Comparison of ENCODE assay signal across 8 mouse cellular contexts in the genomic region with DNA sequence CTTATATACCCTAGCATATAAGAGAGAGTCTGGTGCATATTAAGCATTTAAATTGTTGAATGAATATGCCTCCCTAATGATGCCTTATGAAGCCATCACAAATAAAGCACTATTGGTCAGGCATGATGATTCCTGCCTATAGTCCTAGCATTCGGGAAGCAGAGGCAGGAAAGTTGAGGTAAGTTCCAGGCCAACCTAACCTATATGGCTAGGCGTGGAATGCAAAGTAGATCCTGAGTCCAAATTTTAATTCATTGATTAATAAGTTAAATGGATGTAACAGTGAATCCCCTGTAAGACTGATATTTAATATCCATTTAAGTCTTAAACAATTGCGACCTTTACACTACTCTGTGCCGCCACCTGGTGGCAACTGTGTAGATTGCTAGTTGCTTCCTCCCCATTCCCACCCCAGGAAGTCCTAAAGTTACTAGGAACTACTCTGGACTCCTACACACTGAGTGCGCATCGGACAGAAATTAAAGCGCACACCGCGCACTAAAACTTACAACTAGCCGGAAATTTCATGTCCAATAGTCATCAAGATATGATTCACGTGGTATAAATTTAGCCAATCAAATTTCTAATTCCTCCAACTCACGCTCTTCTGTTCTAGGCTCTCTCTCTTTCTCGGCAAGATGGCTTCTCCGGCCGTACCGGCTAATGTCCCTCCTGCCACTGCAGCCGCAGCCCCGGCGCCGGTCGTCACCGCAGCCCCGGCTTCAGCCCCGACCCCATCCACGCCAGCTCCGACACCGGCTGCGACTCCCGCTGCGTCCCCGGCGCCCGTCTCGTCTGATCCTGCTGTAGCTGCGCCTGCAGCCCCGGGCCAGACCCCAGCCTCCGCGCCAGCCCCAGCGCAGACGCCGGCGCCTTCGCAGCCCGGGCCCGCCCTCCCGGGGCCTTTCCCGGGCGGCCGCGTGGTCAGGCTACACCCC. TPM values are rescaled to one million over a fixed set of nuclear protein-coding genes. Genes with fewer than 3 reads are reported as not detected.
DNase-seq lines count a peak whose midpoint lies in the region; ATAC-seq lines count a peak whose summit lies in the region.

TSS of gene Eif3f (plus strand) at position 624 of the 938 bp plus-strand sequence.

- H3K4me3 ChIP-seq in hindbrain, embryonic 15.5 days, result peak within 1 kb of the TSS; percentile 84

- H3K36me3 ChIP-seq in hindbrain, embryonic 15.5 days, result peaks cover 25% of the 10 kb centered on the region

- H3K4me2 ChIP-seq in hindbrain, embryonic 15.5 days, result peak within 1 kb of the TSS; percentile 95

- peak within 1 kb of the TSS; percentile 86 for H3K27ac ChIP-seq in hindbrain, embryonic 15.5 days (replicated peaks)

- H3K9me3 ChIP-seq in hindbrain, embryonic 15.5 days, result no peaks in the 10 kb centered on the region

- 2% methylated on average over 50 of the region's 50 CpGs for WGBS in hindbrain, embryonic 15.5 days

- peaks cover 21% of the 10 kb centered on the region for H3K4me1 ChIP-seq in hindbrain, embryonic 15.5 days (replicated peaks)

- peak; percentile 94 for DNase-seq in T-cell, adult 2 months (ENCODE audit: low spot score)
- DNase-seq in cerebellum, postnatal 36 days, result peak; percentile 95 to 98
- peak; percentile 96 to 98 for DNase-seq in frontal cortex, postnatal 36 days (ENCODE audit: low spot score in 2 of 2)
- DNase-seq in left cerebral cortex, adult 11 months (ENCODE audit: low spot score), result peak; percentile 98
- peak; percentile 95 for DNase-seq in lung, postnatal 4 days
- DNase-seq in retina, postnatal 7 days (ENCODE audit: low read depth, low spot score), result peak; percentile 96
- DNase-seq in urinary bladder, adult 2 months (ENCODE audit: low spot score), result peak; percentile 79

- H3K27me3 ChIP-seq in hindbrain, embryonic 15.5 days, result no peaks in the 10 kb centered on the region

- peak within 1 kb of the TSS; percentile 91 for H3K9ac ChIP-seq in hindbrain, embryonic 15.5 days

- peak; percentile 97 for ATAC-seq in hindbrain, embryonic 15.5 days (ENCODE audit: low FRiP score, low read depth)

RNA-seq across cellular contexts. Expression of gene Eif3f, which starts in this region (rescaled TPM):
- 73.6 and 76.5 TPM in 2 replicates for polyA plus RNA-seq in hindbrain, embryonic 15.5 days (2015; fragmentation: Nextera tagmentation; extraction: Ambion mirVana)
- polyA plus RNA-seq in urinary bladder, adult 2 months (2012; rRNA removed), result 119 and 192 TPM in 2 replicates

Comparison
In these comparisons a context has a peak if more than half of its experiments do, and no peak if none do; other contexts are left out.
1. Peak in every context shown above with its lines: DNase-seq, ATAC-seq, H3K4me3 ChIP-seq and H3K27ac ChIP-seq.